Mouse (Mus musculus) right cerebral cortex, postnatal 4 days (tissue): ENCODE measurements around the gene Catsper4.
A peak's percentile ranks its signal among the peaks of the same experiment; 100 is the strongest.

Experiments
- DNase-seq: peaks from one replicate; pipeline ENCODE4 v3.0.0-alpha.2; 2022

Catsper4 gene

GRCm38 (mm10) chr4:134250116-134250929, 23.1 kb upstream of the Catsper4 start:
- DNase-seq, result no peak

DNA sequence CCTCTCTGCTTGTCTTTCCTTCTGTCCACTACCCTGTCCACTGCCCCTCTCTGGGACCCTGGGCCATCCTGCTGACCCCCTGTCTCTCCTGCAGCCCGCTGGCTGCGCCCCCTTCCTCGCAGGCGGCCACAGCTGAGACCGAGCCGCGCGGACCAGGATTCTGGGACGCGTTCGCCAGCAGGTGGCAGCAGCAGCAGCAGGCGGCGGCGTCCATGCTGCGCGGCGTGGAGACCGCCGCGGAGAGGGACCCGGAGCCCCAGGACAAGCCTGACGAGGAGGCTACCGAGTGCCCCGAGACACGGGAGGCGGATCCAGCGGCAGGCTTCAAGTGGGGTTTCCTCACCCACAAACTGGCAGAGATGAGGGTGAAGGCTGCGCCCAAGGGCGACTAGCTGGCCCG, 22.5 kb upstream of the Catsper4 start:
- peak; percentile 89 for DNase-seq

GRCm38 (mm10) chr4:134246719-134247258, 19.6 kb upstream of the Catsper4 start, which contains the start of gene Gm30191:
Gene Gm30191 (plus strand): TSS chr4:134246935.
- DNase-seq, result no peak

- DNase-seq, result no peak
These were observed 19.1 kb upstream of the Catsper4 start for GRCm38 (mm10) chr4:134246256-134246655.

- peak; percentile 97 for DNase-seq
These were observed 18.1 kb upstream of the Catsper4 start, which contains the start of gene Zfp593 for GRCm38 (mm10) chr4:134245148-134245843. Gene Zfp593 (minus strand): TSS chr4:134245592.

DNA sequence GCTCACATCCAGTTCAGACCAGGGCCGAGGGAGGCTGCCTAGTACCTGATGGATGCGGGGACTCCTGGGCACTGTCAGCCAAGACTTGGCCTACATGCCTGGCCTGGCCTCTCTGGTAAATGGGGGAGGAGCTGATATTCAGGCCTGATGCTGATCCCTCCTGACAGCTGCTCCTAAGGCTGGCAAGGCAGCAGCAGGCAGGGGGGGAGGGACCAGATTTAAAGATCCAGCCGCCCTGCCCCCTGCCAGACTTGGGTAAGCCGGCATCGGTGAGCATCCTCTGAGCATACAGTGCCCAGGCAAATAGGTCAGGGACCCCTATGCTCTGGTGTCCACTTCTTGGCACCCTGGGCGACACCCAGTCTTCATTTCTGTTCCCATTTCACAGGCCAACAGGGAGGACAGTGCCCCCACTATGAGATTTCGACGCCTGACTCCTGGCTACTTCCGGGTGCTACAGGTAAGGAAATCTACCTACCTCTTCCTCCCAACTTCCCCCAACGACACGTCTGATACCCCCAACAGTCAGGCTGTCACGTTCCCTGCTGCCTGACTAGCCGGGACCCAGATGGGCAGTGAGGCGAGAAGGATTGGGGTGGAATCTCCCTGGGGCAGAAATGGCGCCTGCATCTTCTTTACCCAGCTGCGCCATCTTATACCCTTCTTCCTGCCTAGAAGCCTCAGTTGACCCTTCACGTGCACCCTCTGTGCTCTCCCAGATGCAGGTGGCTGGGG, 16.5 kb upstream of the Catsper4 start, which contains the start of gene E130218I03Rik:
TSS of gene E130218I03Rik (plus strand) at position 147 of the 735 bp plus-strand sequence.
- DNase-seq, result no peak

GRCm38 (mm10) chr4:134238686-134239085, 11.5 kb upstream of the Catsper4 start:
- DNase-seq, result no peak

DNA sequence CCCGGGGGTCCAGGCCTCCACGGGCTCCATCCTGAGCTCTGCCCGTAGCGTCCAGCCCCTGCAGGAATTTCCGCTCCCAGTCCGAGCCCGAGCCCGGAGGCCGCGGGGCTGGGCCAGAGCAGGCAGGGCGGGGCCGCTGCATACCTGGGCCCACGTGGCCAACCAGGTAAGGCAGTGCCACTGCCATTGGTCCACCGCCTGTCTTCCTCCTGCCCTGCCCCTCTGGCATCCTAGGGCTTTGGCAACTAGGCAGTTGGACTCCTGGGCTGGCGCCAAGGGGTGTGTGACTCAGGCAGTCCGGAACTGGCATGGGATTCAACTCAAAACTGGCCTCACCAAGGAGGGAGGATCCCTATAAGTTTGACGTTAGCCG, 11.1 kb upstream of the Catsper4 start, which contains the start of gene Cnksr1:
TSS of gene Cnksr1 (minus strand) at position 121 of the 373 bp plus-strand sequence.
- DNase-seq, result peak; percentile 61

DNA sequence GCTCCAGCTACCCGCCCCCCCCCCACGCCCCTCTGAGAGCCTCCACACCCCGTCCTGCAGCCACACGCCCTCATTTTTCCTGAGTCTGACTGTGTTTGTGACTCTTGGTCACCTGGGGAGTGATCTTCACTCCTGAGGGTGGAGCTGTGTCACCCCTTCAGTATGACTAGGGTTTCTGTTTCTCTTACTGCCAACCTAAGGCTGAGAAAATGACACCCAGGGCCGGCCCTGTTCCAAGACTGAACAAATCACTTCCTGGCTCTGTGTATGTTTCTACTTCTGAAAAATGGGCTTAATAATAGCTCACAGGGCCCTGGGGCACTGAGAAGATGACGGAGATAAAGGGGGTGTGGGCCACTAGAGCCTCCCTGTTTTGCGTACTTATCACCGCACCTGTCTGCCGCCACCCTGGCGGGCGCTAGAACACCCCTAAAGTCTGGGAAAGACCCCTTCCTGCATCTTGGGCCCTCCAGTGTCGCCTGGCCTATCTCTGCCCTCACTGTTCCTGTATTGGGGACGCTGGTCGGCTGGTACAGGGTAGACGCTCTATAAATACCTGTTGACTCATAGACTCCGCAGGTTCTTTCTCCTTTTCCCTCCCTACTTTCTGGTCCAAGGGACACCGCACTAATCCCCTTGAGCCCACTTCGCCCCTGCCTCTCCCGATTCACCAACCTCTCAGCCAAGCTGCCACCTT, 10.5 kb upstream of the Catsper4 start:
- no peak for DNase-seq

- DNase-seq, result no peak
These were observed 7.7 kb upstream of the Catsper4 start for GRCm38 (mm10) chr4:134234876-134235275.

GRCm38 (mm10) chr4:134230431-134230830, 3.2 kb upstream of the Catsper4 start:
- no peak for DNase-seq

- no peak for DNase-seq
These were observed 4.2 kb downstream of the Catsper4 start for GRCm38 (mm10) chr4:134222793-134223600.

DNA sequence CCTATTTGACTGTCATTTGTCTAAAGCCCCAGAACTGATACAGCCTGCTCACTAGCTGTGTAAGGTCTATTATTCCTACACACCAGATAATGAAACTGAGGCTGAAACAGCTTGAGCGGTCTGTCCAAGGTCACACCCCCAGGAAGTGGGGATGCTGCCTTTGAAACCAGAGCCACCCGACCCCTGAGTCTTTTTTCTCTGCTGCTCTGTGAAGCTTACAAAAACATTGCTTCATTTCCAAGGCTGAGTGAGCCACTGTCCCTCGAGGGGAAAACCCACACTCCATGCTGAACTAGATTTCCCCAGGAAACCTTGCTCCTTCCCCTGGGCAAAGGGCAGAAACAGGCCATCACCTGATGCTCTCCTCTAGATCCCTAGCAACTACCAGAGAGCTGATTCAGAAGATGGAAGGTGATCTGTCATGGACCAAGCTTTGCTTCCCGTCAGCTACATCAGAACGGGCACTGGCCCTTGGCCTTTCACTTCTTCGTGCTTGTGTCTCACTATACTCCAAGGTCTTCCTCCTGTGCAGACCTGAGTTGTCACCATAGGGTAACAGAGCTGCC, 20.6 kb downstream of the Catsper4 start:
- DNase-seq, result no peak

GRCm38 (mm10) chr4:134203340-134203896, 23.8 kb downstream of the Catsper4 start:
- no peak for DNase-seq

- DNase-seq, result no peak
These were observed 24.3 kb downstream of the Catsper4 start, which contains the start of gene Gm7534 for GRCm38 (mm10) chr4:134202904-134203303. Gene Gm7534 (minus strand): TSS chr4:134203004.

DNA sequence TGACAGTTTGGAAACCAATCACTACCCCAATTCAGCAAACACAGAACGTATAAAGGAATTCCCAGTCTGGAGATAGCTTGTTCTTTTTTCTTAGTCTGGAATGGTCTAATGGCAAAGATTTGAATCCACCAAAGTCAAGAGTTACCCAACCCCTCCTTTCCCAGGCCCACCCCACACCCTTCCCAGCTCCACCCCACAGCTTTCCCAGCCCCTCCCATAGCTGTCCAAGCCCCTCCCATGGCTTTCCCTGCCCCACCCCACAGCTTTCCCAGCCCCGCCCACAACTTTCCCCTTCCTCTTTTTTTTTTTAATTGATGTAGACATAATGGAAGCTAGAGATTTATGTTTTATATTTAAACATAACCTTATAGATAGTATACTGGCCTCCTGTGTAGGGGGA, 27.8 kb downstream of the Catsper4 start:
- DNase-seq, result no peak

DNA sequence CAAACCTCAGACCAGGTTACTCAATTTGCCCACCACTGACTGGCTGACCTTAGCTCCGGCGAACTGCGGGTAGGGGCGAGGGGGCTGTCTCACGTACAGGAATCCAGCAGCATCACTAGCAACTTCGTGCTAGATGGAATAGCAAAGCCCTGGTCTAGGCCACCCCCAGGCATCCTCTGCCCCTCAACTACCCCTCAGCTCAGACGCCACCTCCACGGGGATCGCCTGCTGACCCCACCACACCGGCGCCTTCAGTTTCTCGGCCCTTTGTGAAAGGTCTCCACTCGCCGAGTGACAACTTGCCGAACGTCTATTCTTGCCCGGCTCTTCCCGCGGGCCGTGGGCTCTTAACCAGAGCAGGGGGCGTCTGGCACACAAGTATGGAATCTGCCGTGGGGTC, 40.9 kb downstream of the Catsper4 start:
- no peak for DNase-seq

DNA sequence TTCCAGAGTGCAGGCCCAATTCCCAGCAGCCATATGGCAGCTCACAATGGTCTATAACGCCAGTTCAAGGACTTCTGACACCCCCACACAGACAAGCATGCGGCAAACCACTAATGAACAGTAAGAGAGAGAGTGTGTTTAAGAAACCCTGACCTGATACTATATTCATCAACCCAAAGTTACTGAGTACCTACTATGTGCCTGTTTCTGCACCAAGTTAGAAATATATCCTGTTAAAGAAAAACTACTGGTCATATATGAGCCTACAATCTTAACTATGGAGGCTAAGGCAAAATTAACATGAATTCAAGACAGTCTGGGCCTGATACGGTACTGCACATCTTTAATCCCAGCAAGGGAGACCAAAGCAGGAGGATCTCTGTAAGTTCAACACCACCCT, 41.6 kb downstream of the Catsper4 start:
- no peak for DNase-seq

DNA sequence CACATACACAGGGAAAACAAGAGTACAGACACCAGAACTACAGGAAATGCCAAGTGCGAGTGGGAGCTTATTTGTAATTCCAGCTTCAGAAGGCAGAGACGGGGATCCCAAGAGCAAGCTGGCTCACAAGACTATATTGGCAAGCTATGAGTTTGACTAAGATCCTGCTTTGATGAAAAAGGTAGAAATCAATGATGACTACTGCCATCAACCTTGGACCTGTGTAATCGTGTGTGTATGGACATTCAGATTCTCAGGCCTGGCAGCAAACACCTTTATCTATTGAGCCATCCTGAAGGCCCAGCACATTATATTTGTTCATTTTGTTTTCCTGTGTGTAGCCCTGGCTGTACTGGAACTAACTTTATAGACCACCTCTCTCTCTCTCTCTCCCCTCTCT, 43.5 kb downstream of the Catsper4 start:
- no peak for DNase-seq

GRCm38 (mm10) chr4:134181825-134182224, 45.4 kb downstream of the Catsper4 start:
- DNase-seq, result no peak

DNA sequence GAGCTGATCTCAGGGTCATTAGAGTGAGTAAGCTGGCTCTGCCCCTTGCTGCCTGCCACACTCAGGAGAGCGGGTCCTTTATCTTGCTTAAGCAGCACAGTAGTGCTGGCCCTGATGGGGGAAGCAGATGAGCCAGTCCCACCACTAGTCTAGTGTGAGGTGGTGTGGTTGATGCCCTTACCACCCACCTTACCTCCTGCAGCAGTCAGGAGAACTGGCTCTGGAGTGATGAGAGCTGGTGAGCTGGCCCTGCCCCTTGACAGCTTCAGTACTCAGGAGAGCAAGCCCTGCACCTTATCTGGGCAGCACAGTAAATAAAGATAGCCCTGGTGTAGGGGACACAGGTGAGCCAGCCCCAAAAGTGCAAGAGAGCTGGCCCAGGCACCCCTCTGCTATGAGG, 46.1 kb downstream of the Catsper4 start:
- DNase-seq, result no peak
